ENCODE assay signal across 8 mouse cellular contexts in genomic region chr3:144381431-144381980, GRCm38 (mm10).
DNase-seq lines count a peak whose midpoint lies in the region; ATAC-seq lines count a peak whose summit lies in the region.

No protein-coding gene starts in this region.

- H3K9me3 ChIP-seq in kidney, embryonic 15.5 days (replicated peaks), result no peaks in the 10 kb centered on the region
- H3K9me3 ChIP-seq in embryonic facial prominence, embryonic 11.5 days (replicated peaks; ENCODE audit: control insufficient read depth, low read length), result no peaks in the 10 kb centered on the region
- H3K9me3 ChIP-seq in midbrain, embryonic 14.5 days (ENCODE audit: control insufficient read depth, low read length), result no peaks in the 10 kb centered on the region

- H3K4me1 ChIP-seq in kidney, embryonic 15.5 days, result peaks cover 20% of the 10 kb centered on the region
- peaks cover 3% of the 10 kb centered on the region; the same call in 1 of the 2 replicates for H3K4me1 ChIP-seq in embryonic facial prominence, embryonic 11.5 days (ENCODE audit: control insufficient read depth, insufficient read depth, low read length)
- H3K4me1 ChIP-seq in midbrain, embryonic 14.5 days (ENCODE audit: control insufficient read depth, insufficient read depth, low read length), result peaks cover 20% of the 10 kb centered on the region

- DNase-seq in kidney, adult 9 months, result no peak
- no peak for DNase-seq in embryonic facial prominence, embryonic 11.5 days (ENCODE audit: low spot score)
- DNase-seq in midbrain, embryonic 14.5 days, result no peak
- DNase-seq in thymus, postnatal 4 days, result no peak
- DNase-seq in right cerebral cortex, postnatal 14 days, result no peak
- DNase-seq in T-cell, adult 2 months (ENCODE audit: low spot score), result no peak

- H3K9ac ChIP-seq in kidney, embryonic 15.5 days, result no peak overlapping the region
- no peak overlapping the region for H3K9ac ChIP-seq in embryonic facial prominence, embryonic 11.5 days (replicated peaks; ENCODE audit: low read length)
- H3K9ac ChIP-seq in midbrain, embryonic 14.5 days (replicated peaks; ENCODE audit: low read length), result no peak overlapping the region

- H3K4me3 ChIP-seq in kidney, embryonic 15.5 days (replicated peaks), result peak overlapping the region; percentile 43
- H3K4me3 ChIP-seq in embryonic facial prominence, embryonic 11.5 days (ENCODE audit: low read depth, low read length), result no peak overlapping the region
- H3K4me3 ChIP-seq in midbrain, embryonic 14.5 days (replicated peaks; ENCODE audit: low read depth, low read length), result peak overlapping the region; percentile 7; the same call in 1 of the 2 replicates

- H3K27ac ChIP-seq in kidney, embryonic 15.5 days, result peak overlapping the region; percentile 41
- no peak overlapping the region for H3K27ac ChIP-seq in embryonic facial prominence, embryonic 11.5 days (replicated peaks; ENCODE audit: low read depth, low read length)
- no peak overlapping the region for H3K27ac ChIP-seq in midbrain, embryonic 14.5 days (replicated peaks; ENCODE audit: low read depth, low read length)

- peak overlapping the region; percentile 68 for H3K4me2 ChIP-seq in kidney, embryonic 15.5 days
- H3K4me2 ChIP-seq in embryonic facial prominence, embryonic 11.5 days (ENCODE audit: low read depth, low read length), result no peak overlapping the region
- peak overlapping the region; percentile 41 for H3K4me2 ChIP-seq in midbrain, embryonic 14.5 days (ENCODE audit: low read length)

- no peaks in the 10 kb centered on the region; the same call in 1 of the 2 replicates for H3K27me3 ChIP-seq in kidney, embryonic 15.5 days
- no peaks in the 10 kb centered on the region for H3K27me3 ChIP-seq in embryonic facial prominence, embryonic 11.5 days (ENCODE audit: control insufficient read depth, insufficient read depth, low read length)
- H3K27me3 ChIP-seq in midbrain, embryonic 14.5 days (ENCODE audit: control insufficient read depth, insufficient read depth, low read length), result no peaks in the 10 kb centered on the region

- no peaks in the 10 kb centered on the region for H3K36me3 ChIP-seq in kidney, embryonic 15.5 days
- no peaks in the 10 kb centered on the region for H3K36me3 ChIP-seq in embryonic facial prominence, embryonic 11.5 days (replicated peaks; ENCODE audit: control insufficient read depth, insufficient read depth, low read depth, low read length)
- H3K36me3 ChIP-seq in midbrain, embryonic 14.5 days (ENCODE audit: control insufficient read depth, insufficient read depth, low read length), result no peaks in the 10 kb centered on the region

- 10% methylated on average over 16 of the region's 16 CpGs for WGBS in kidney, embryonic 15.5 days
- whole genome bisulfite sequencing in embryonic facial prominence, embryonic 11.5 days, result 41% methylated on average over 15 of the region's 16 CpGs
- WGBS in midbrain, embryonic 14.5 days, result 49% methylated on average over 16 of the region's 16 CpGs

- ATAC-seq in kidney, embryonic 15.5 days (replicated peaks; ENCODE audit: low FRiP score), result peak; percentile 66
- 0 out of 2 replicates have a peak, but pooled peaks have one; percentile 36 for ATAC-seq in embryonic facial prominence, embryonic 11.5 days (replicated peaks; ENCODE audit: insufficient number of reproducible peaks, low FRiP score, low TSS enrichment, low read depth)
- ATAC-seq in inflammation-experienced regulatory T-cells, adult 6 months, result peak; percentile 43
- 0 out of 2 replicates have a peak, but pooled peaks have one; percentile 28 for ATAC-seq in midbrain, embryonic 14.5 days (ENCODE audit: low FRiP score, low TSS enrichment)
